Mouse (Mus musculus): ENCODE measurements around the gene Mrnip.

The Mrnip gene

GRCm38 (mm10) chr11:50198219-50198846, 24.1 kb downstream of the Mrnip start:
- no peak for ATAC-seq (ENCODE audit: insufficient number of reproducible peaks, low FRiP score, low TSS enrichment)

- no peak for ATAC-seq (ENCODE audit: insufficient number of reproducible peaks, low FRiP score, low TSS enrichment)
Measured at GRCm38 (mm10) chr11:50198916-50199315, 24.7 kb downstream of the Mrnip start.

- no peak for ATAC-seq (ENCODE audit: insufficient number of reproducible peaks, low FRiP score, low TSS enrichment)
Measured at GRCm38 (mm10) chr11:50200613-50201012, 26.4 kb downstream of the Mrnip start.

GRCm38 (mm10) chr11:50201590-50201989, 27.3 kb downstream of the Mrnip start:
- ATAC-seq (ENCODE audit: insufficient number of reproducible peaks, low FRiP score, low TSS enrichment), result no peak

GRCm38 (mm10) chr11:50203302-50203827, 29.1 kb downstream of the Mrnip start:
- ATAC-seq (ENCODE audit: insufficient number of reproducible peaks, low FRiP score, low TSS enrichment), result no peak

- no peak for ATAC-seq (ENCODE audit: insufficient number of reproducible peaks, low FRiP score, low TSS enrichment)
Measured at GRCm38 (mm10) chr11:50205434-50205833, 31.2 kb downstream of the Mrnip start.

- ATAC-seq (ENCODE audit: insufficient number of reproducible peaks, low FRiP score, low TSS enrichment), result no peak
Measured at GRCm38 (mm10) chr11:50206037-50206436, 31.8 kb downstream of the Mrnip start.

GRCm38 (mm10) chr11:50207344-50207743, 33.1 kb downstream of the Mrnip start:
- no peak for ATAC-seq (ENCODE audit: insufficient number of reproducible peaks, low FRiP score, low TSS enrichment)

- no peak for ATAC-seq (ENCODE audit: insufficient number of reproducible peaks, low FRiP score, low TSS enrichment)
Measured at GRCm38 (mm10) chr11:50208039-50208438, 33.8 kb downstream of the Mrnip start.

GRCm38 (mm10) chr11:50210101-50210504, 35.9 kb downstream of the Mrnip start:
- peak; percentile 96 for ATAC-seq (ENCODE audit: insufficient number of reproducible peaks, low FRiP score, low TSS enrichment)

- ATAC-seq (ENCODE audit: insufficient number of reproducible peaks, low FRiP score, low TSS enrichment), result peak; percentile 53
Measured at GRCm38 (mm10) chr11:50210505-50211151, 36.4 kb downstream of the Mrnip start, which contains the start of the genes Sqstm1 and Mgat4b. Sqstm1 (minus strand) TSS chr11:50210827. Mgat4b (plus strand) TSS chr11:50210890.

- ATAC-seq (ENCODE audit: insufficient number of reproducible peaks, low FRiP score, low TSS enrichment), result no peak
Measured at GRCm38 (mm10) chr11:50211322-50212059, 37.2 kb downstream of the Mrnip start.

GRCm38 (mm10) chr11:50212060-50212739, 38.0 kb downstream of the Mrnip start:
- no peak for ATAC-seq (ENCODE audit: insufficient number of reproducible peaks, low FRiP score, low TSS enrichment)

GRCm38 (mm10) chr11:50212848-50213758, 38.9 kb downstream of the Mrnip start:
- no peak for ATAC-seq (ENCODE audit: insufficient number of reproducible peaks, low FRiP score, low TSS enrichment)

GRCm38 (mm10) chr11:50214631-50215030, 40.4 kb downstream of the Mrnip start:
- ATAC-seq (ENCODE audit: insufficient number of reproducible peaks, low FRiP score, low TSS enrichment), result no peak

- ATAC-seq (ENCODE audit: insufficient number of reproducible peaks, low FRiP score, low TSS enrichment), result no peak
Measured at GRCm38 (mm10) chr11:50215633-50216032, 41.4 kb downstream of the Mrnip start.

- no peak for ATAC-seq (ENCODE audit: insufficient number of reproducible peaks, low FRiP score, low TSS enrichment)
Measured at GRCm38 (mm10) chr11:50216724-50217366, 42.6 kb downstream of the Mrnip start.

- ATAC-seq (ENCODE audit: insufficient number of reproducible peaks, low FRiP score, low TSS enrichment), result no peak
Measured at GRCm38 (mm10) chr11:50217811-50218210, 43.6 kb downstream of the Mrnip start.

GRCm38 (mm10) chr11:50219833-50220232, 45.6 kb downstream of the Mrnip start:
- no peak for ATAC-seq (ENCODE audit: insufficient number of reproducible peaks, low FRiP score, low TSS enrichment)

All from cerebellum, adult (tissue).